In the genomic region with DNA sequence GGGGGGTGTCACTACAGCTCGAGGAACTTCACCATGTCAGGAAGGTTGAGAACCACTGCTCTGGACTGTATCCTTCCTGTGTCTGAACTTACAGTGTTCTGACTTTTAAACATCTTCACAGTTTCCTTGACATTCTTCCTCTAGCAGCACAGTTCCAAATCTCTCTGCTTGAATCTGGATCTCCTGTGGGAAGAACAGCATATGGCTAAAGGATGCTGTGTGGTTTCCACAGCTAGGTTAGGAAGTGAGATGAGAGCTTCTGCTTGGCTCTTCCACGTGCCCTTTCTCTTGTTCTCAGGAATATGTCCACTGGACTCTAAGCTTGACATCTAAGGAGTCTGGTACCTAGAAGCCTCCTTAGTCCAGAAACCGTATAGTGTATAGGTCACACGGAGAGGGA, we compare ENCODE assay signal across 14 mouse cellular contexts.
"Had no signal": no experiment of that assay in that cellular context is flagged by ENCODE, and none has a peak within 500 bp of the region (broad histone marks: within the 10 kb centered on the region; RNA-seq: fewer than 3 reads in every experiment).

No protein-coding gene starts in this region.

- H3K4me2 ChIP-seq: limb, embryonic 15.5 days; lung, embryonic 14.5 days had no signal

- H3K4me1 ChIP-seq: midbrain, embryonic 10.5 days had no signal

- H3K4me3 ChIP-seq: left cerebral cortex, adult 2 months; limb, embryonic 15.5 days; midbrain, embryonic 10.5 days; myocyte had no signal

- H3K9me3 ChIP-seq: limb, embryonic 15.5 days; midbrain, embryonic 10.5 days had no signal

- DNase-seq: kidney, adult 11 months; kidney, adult 9 months; kidney, postnatal 4 days; lung, embryonic 14.5 days; lung, postnatal 10 days; lung, postnatal 4 days; midbrain, embryonic 14.5 days; thymus, adult 18-20 months; thymus, postnatal 25 days had no signal

- H3K27me3 ChIP-seq: limb, embryonic 15.5 days had no signal

- H3K27ac ChIP-seq: kidney, postnatal 0 days; left cerebral cortex, adult 2 months; limb, embryonic 15.5 days; midbrain, embryonic 10.5 days had no signal

- H3K36me3 ChIP-seq: limb, embryonic 15.5 days; midbrain, embryonic 10.5 days had no signal

- H3K9ac ChIP-seq: limb, embryonic 15.5 days; lung, embryonic 14.5 days had no signal
